Mouse (Mus musculus) heart, embryonic 14.5 days (tissue): ENCODE data around the gene Rmi1. TPM values are rescaled to one million over a fixed set of nuclear protein-coding genes. Genes with fewer than 3 reads are reported as not detected.
A peak's percentile ranks its signal among the peaks of the same experiment; 100 is the strongest.

ENCODE experiments used
- ATAC-seq: fragments of 200-750 bp; cut with Nextera tagmentation; 2 replicates; pipeline ENCODE4 v1.8.0; 2017; ENCODE audit warnings: low read depth, moderate TSS enrichment; ENCODE audit not compliant: insufficient number of reproducible peaks, insufficient read depth, low FRiP score
- H3K27ac ChIP-seq, 2 experiments: fragments of 200-500 bp in 1 of 2; fragments of 300-500 bp in 1 of 2; sonication (generic) in 1 of 2; replicated peaks in 1 of 2; 2 replicates each; pipeline ENCODE4 v1.5.1; 2012 to 2014; ENCODE audit warnings: low read depth in 2 of 2, low read length in 2 of 2, control low read depth in 1 of 2, mild to moderate bottlenecking in 1 of 2, mixed read lengths in 1 of 2; ENCODE audit not compliant: control insufficient read depth in 1 of 2, insufficient read depth in 1 of 2
- H3K27me3 ChIP-seq: fragments of 300-500 bp; sonication (generic); 2 replicates; pipeline ENCODE4 v1.6.1; 2014; ENCODE audit warnings: mild to moderate bottlenecking, low read length, control low read depth; ENCODE audit not compliant: control insufficient read depth, insufficient read depth
- H3K36me3 ChIP-seq: fragments of 300-500 bp; sonication (generic); 2 replicates; pipeline ENCODE4 v1.6.1; 2014; ENCODE audit warnings: mild to moderate bottlenecking, control low read depth, low read length, mixed read lengths; ENCODE audit not compliant: control insufficient read depth, insufficient read depth
- H3K4me1 ChIP-seq, 2 experiments: fragments of 200-500 bp in 1 of 2; fragments of 300-500 bp in 1 of 2; sonication (generic) in 1 of 2; 2 replicates each; pipeline ENCODE4 v1.6.1; 2012 to 2014; ENCODE audit warnings: low read length in 2 of 2, control low read depth in 1 of 2, mixed read lengths in 1 of 2; ENCODE audit not compliant: control insufficient read depth in 2 of 2, insufficient read depth in 2 of 2
- H3K4me2 ChIP-seq: fragments of 300-500 bp; sonication (generic); 2 replicates; pipeline ENCODE4 v1.6.1; 2014; ENCODE audit warnings: mild to moderate bottlenecking, low read length
- H3K4me3 ChIP-seq, 2 experiments: fragments of 200-500 bp in 1 of 2; fragments of 300-500 bp in 1 of 2; sonication (generic) in 1 of 2; 2 replicates each; pipeline ENCODE4 v1.5.1; 2012 to 2014; ENCODE audit warnings: low read length in 2 of 2, mild to moderate bottlenecking in 2 of 2, control low read depth in 1 of 2, low read depth in 1 of 2, moderate library complexity in 1 of 2; ENCODE audit not compliant: control insufficient read depth in 1 of 2, insufficient read depth in 1 of 2
- H3K9ac ChIP-seq: fragments of 300-500 bp; sonication (generic); 2 replicates; pipeline ENCODE4 v1.6.1; 2014; ENCODE audit warnings: mild to moderate bottlenecking, low read length
- H3K9me3 ChIP-seq: fragments of 300-500 bp; sonication (generic); 2 replicates; pipeline ENCODE4 v1.6.1; 2016; ENCODE audit warnings: low read length, control low read depth; ENCODE audit not compliant: control insufficient read depth
- WGBS: fragments of 180-500 bp; shearing (Covaris S2); extraction: QIAGEN DNeasy Blood & Tissue Kit; methylation state at CpG from one replicate; pipeline ENCODE4 v1.1.7; 2014; 5-methylcytosine and 5-hydroxymethylcytosine counted together
- polyA plus RNA-seq: library from polyadenylated mRNA; unstranded; fragments of >200 nt; fragmentation: Nextera tagmentation; extraction: Ambion mirVana; gene quantifications from 2 replicates; pipeline ENCODE4 v1.2.1, GENCODE M21; 2014

Rmi1 gene
- polyA plus RNA-seq, 1 experiment from 2014 or later: 20.6 TPM

- 67% methylated on average over 1 of the region's 1 CpGs for WGBS
- ATAC-seq: no peak
- no peak overlapping the region for H3K9ac ChIP-seq
- H3K27ac ChIP-seq: no peak overlapping the region
- no peak overlapping the region for H3K4me3 ChIP-seq
- no peaks in the 10 kb centered on the region for H3K9me3 ChIP-seq
- H3K4me1 ChIP-seq: no peaks in the 10 kb centered on the region; a peak in 1 of 4 replicates
- H3K27me3 ChIP-seq: no peaks in the 10 kb centered on the region
- H3K4me2 ChIP-seq: no peak overlapping the region
- H3K36me3 ChIP-seq: no peaks in the 10 kb centered on the region
Measured at GRCm38 (mm10) chr13:58367641-58368040, 34.4 kb upstream of the Rmi1 start.

DNA sequence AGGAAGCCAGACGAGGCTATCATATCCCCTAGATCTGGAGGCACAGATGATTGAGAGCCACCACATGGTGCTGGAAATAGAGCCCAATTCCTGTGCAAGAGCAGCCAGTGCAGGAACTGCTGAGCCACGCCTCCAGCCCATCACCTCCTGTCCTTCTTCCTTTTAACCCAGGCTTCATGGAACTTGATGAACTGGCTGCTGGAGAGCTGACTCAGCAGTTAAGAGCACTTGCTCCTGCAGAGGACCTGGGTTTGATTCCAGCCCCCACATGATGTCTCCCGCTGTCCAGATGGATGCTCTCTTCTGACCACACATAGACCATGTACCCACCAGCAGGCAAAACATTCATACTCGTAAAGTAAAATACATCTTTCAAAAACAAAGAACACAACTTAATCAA is 33.2 kb upstream of the Rmi1 start:
- Histone ChIP-seq H3K4me1 (no peaks in the 10 kb centered on the region; a peak in 1 of 4 replicates), H3K36me3 (no peaks in the 10 kb centered on the region), H3K27ac (no peak overlapping the region), H3K27me3 (no peaks in the 10 kb centered on the region), H3K9ac (no peak overlapping the region), H3K4me2 (no peak overlapping the region), H3K9me3 (no peaks in the 10 kb centered on the region), H3K4me3 (no peak overlapping the region)
- no peak for ATAC-seq
- WGBS: 66% methylated on average over 4 of the region's 4 CpGs

DNA sequence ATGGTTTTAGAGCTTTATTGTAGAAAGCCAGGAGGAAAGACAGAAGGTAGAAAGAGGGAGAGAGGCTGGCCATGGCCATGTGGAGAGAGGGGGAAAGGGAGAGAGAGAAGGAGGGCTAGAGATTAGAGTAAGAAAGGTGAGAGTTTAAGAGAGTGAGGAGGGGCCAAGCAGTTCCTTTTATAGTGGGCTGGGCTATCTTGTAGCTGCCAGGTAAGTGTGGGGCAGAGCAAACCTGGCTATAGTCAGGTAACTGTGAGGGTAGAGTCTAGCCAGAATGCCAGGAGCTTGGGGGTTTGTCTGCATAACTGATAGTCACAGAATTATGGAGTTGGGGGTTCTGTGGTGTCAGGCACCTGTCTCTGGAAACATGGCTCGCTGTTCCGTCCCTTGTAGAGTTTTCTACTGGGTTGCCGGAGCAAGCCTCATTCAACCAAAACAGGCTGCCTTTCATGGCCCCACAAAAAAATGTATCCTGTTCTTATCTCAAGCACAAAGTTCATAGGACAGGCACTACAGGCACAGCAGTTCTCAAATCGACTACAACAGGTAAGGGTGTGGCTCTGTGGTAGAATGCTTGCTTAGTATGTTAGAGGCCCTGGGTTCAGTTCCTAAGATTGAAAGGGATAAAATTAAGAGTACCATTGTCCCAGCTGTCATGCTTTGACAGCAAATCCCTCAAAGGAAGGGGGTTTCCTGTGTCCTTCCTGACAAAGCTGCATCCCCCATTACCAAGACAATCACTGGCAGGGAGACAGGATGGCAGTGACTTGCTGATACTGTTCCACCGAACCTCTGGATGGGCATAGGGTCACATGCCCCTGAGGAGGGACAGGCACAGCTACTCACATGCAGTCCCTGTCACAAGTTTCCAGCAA is 29.5 kb upstream of the Rmi1 start:
- WGBS: 65% methylated on average over 5 of the region's 5 CpGs
- no peak overlapping the region for H3K9ac ChIP-seq
- H3K4me3 ChIP-seq: no peak overlapping the region
- peaks cover 4% of the 10 kb centered on the region; the same call in 1 of the 2 replicates for H3K9me3 ChIP-seq
- H3K4me1 ChIP-seq: no peaks in the 10 kb centered on the region
- no peak overlapping the region for H3K4me2 ChIP-seq
- no peaks in the 10 kb centered on the region for H3K27me3 ChIP-seq
- no peak overlapping the region for H3K27ac ChIP-seq
- no peaks in the 10 kb centered on the region for H3K36me3 ChIP-seq
- ATAC-seq: no peak

GRCm38 (mm10) chr13:58373153-58373470 is 28.9 kb upstream of the Rmi1 start:
- WGBS: 88% methylated on average over 2 of the region's 2 CpGs
- Histone ChIP-seq H3K4me3 (no peak overlapping the region), H3K4me2 (no peak overlapping the region), H3K9me3 (peaks cover 4% of the 10 kb centered on the region; the same call in 1 of the 2 replicates), H3K4me1 (no peaks in the 10 kb centered on the region), H3K9ac (no peak overlapping the region), H3K36me3 (no peaks in the 10 kb centered on the region), H3K27me3 (no peaks in the 10 kb centered on the region), H3K27ac (no peak overlapping the region)
- no peak for ATAC-seq

- H3K4me2 ChIP-seq: peak overlapping the region; percentile 93
- H3K9me3 ChIP-seq: peaks cover 21% of the 10 kb centered on the region
- H3K36me3 ChIP-seq: peaks cover 27% of the 10 kb centered on the region
- H3K4me3 ChIP-seq: peak overlapping the region; percentile 78 to 81
- H3K4me1 ChIP-seq: peaks cover 2 to 4% of the 10 kb centered on the region in 2 experiments; a peak in 2 of 4 replicates
- no peak for ATAC-seq
- H3K27ac ChIP-seq: no peak overlapping the region
- WGBS: 48% methylated on average over 11 of the region's 11 CpGs
- H3K9ac ChIP-seq: peak overlapping the region; percentile 91
- H3K27me3 ChIP-seq: no peaks in the 10 kb centered on the region
Measured at GRCm38 (mm10) chr13:58384371-58384770, 17.7 kb upstream of the Rmi1 start.

DNA sequence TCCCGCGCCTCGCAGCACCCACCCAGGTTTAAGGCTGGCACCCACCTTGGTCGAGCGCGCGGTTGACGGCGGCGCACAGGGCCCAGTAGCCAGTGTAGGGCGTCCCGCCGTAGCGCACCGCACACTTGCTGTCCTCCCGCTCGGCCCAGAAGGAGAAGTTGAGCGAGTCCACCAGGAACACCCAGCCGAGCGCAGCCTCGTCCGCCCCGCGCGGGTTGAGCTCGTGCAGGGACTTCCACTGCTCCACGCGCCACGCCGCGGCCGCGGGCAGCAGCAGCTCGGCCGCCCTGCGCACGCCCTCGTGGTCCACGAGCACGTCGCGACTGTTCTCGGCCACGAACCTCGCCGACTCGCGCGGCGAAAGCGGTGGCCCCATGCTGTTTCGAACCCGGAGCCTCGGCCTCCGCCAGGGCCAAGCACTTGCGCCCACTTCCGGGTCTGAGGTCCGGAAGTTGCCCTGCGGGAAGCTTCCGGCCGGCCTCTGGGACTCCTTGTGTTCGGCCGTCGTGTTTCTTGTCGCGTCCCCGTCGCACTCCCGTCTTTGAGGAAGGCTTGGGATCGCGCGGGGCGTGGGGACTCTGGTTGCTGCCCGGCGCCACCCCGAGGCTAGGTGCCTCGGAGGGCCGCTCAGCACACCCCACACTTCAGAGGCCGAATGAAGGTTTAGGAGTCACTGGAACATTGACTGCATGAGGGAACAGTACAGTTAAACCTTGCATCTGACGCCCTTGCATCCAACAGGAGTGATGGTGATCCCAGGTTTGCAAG is 17.1 kb upstream of the Rmi1 start, which contains the start of gene 2210016F16Rik:
Gene 2210016F16Rik, minus strand, starts transcription at position 447 of the 768 bp plus-strand sequence.
- Histone ChIP-seq H3K4me1 (peaks cover 2 to 4% of the 10 kb centered on the region in 2 experiments; a peak in 2 of 4 replicates), H3K4me2 (peak within 1 kb of the TSS; percentile 93), H3K36me3 (peaks cover 33% of the 10 kb centered on the region), H3K4me3 (peak within 1 kb of the TSS; percentile 78 to 81), H3K9me3 (peaks cover 18% of the 10 kb centered on the region), H3K27me3 (no peaks in the 10 kb centered on the region), H3K9ac (peak within 1 kb of the TSS; percentile 91), H3K27ac (peak within 1 kb of the TSS in 1 of 2 experiments; percentile 60; a peak in 2 of 4 replicates)
- ATAC-seq: peak; percentile 55
- 2% methylated on average over 80 of the region's 80 CpGs for WGBS

DNA sequence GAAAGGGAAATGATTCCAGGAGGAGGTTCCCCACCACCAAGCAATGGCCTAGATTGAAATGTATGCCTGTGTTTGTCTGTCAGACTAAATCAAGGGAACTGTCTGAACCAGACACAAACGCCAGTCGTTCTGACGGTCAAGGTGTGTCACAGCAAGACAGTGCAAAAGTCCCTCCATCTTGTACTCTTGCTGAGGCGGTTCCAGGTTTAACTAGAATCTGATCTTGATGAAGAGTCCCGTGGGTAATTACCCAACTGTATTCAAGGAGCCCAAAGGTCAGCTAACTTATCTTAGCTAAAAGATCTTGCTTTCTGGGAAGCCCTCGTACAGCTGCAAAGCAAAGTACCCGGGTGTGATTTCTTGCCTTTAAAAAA is 16.5 kb upstream of the Rmi1 start:
- peak overlapping the region; percentile 78 to 81 for H3K4me3 ChIP-seq
- peak overlapping the region; percentile 93 for H3K4me2 ChIP-seq
- H3K27me3 ChIP-seq: no peaks in the 10 kb centered on the region
- H3K9me3 ChIP-seq: peaks cover 12% of the 10 kb centered on the region
- H3K36me3 ChIP-seq: peaks cover 37% of the 10 kb centered on the region
- peaks cover 2 to 4% of the 10 kb centered on the region in 2 experiments; a peak in 2 of 4 replicates for H3K4me1 ChIP-seq
- no peak for ATAC-seq
- peak overlapping the region; percentile 91 for H3K9ac ChIP-seq
- peak overlapping the region in 1 of 2 experiments; percentile 60; a peak in 2 of 4 replicates for H3K27ac ChIP-seq
- WGBS: 87% methylated on average over 7 of the region's 7 CpGs
